Mouse (Mus musculus): ENCODE measurements around the gene D1Pas1.

DNA sequence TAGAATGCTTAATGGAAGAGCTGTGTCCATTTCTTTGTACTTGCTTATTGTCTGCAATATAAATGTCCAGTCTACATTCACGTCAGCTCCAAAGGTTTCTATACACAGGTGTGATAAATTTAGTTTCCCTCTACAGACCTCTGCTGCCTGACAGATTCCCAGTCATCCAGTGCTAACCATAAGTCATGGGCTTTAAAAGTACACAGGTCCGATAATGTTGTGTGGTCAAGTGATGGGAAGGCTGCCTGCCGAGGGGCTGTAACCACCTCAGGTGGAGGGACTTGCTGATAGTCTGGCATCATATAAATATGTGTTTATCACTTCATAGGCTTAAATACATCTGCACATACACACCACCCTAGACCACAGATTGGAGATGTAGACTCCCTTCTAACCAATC lies 24.9 kb downstream of the D1Pas1 start:
- TF ChIP-seq POLR2A (IDR thresholded peaks at IDR 0.05; ENCODE audit: low read depth, low read length) (no peak), CTCF (IDR thresholded peaks at IDR 0.05; ENCODE audit: extremely low read depth, insufficient read length, insufficient replicate concordance, low read depth, low read length) (no peak)
